Mouse (Mus musculus) ES-Bruce4 (cell line): ENCODE data around the gene Zfp184. TPM values are rescaled to one million over a fixed set of nuclear protein-coding genes. Genes with fewer than 3 reads are reported as not detected.
A peak's percentile ranks its signal among the peaks of the same experiment; 100 is the strongest.

ENCODE experiments used
- H3K27ac ChIP-seq: 2 replicates; pipeline ENCODE4 v1.5.1; 2012; ENCODE audit warnings: low read length, inconsistent platforms; ENCODE audit not compliant: insufficient read depth
- H3K27me3 ChIP-seq: 2 replicates; pipeline ENCODE4 v1.6.1; 2012; ENCODE audit warnings: mild to moderate bottlenecking, low read length, inconsistent platforms; ENCODE audit not compliant: control insufficient read depth, poor library complexity, insufficient read depth, severe bottlenecking
- H3K36me3 ChIP-seq: 2 replicates; pipeline ENCODE4 v1.6.1; 2012; ENCODE audit warnings: inconsistent platforms, mild to moderate bottlenecking, low read length, moderate library complexity; ENCODE audit not compliant: control insufficient read depth, poor library complexity, insufficient read depth, severe bottlenecking
- H3K4me1 ChIP-seq: one replicate; pipeline ENCODE4 v1.8.1; 2011; ENCODE audit warnings: low read length; ENCODE audit not compliant: control insufficient read depth, insufficient read depth
- H3K4me3 ChIP-seq: 2 replicates; pipeline ENCODE4 v1.5.1; 2011; ENCODE audit warnings: low read depth, mild to moderate bottlenecking, low read length
- H3K9ac ChIP-seq: 2 replicates; pipeline ENCODE4 v1.6.1; 2012; ENCODE audit warnings: low read depth, mild to moderate bottlenecking, inconsistent platforms; ENCODE audit not compliant: poor library complexity, severe bottlenecking
- H3K9me3 ChIP-seq: replicated peaks from 2 replicates; pipeline ENCODE4 v1.6.1; 2012; ENCODE audit warnings: mild to moderate bottlenecking, low read length, inconsistent platforms; ENCODE audit not compliant: control insufficient read depth, poor library complexity, insufficient read depth, severe bottlenecking
- CTCF ChIP-seq: IDR thresholded peaks from one replicate; pipeline ENCODE4 v1.8.1; 2011; ENCODE audit warnings: low read depth, low read length
- EP300 ChIP-seq: IDR thresholded peaks from 2 replicates; pipeline ENCODE4 v1.6.1; 2011; ENCODE audit warnings: low read depth, low read length; ENCODE audit not compliant: insufficient read depth
- POLR2A ChIP-seq: IDR thresholded peaks from one replicate; pipeline ENCODE4 v1.8.1; 2011; ENCODE audit warnings: low read length; ENCODE audit not compliant: insufficient read depth
- polyA plus RNA-seq: library from polyadenylated mRNA; stranded (reverse); fragments of >200 nt; gene quantifications from 2 replicates; pipeline ENCODE4 v1.2.4, GENCODE M21; 2011; ENCODE audit warnings: low read depth; ENCODE audit not compliant: missing spikeins, insufficient read depth, insufficient read length

The Zfp184 gene
- polyA plus RNA-seq, 1 experiment, result 11.5 TPM

DNA sequence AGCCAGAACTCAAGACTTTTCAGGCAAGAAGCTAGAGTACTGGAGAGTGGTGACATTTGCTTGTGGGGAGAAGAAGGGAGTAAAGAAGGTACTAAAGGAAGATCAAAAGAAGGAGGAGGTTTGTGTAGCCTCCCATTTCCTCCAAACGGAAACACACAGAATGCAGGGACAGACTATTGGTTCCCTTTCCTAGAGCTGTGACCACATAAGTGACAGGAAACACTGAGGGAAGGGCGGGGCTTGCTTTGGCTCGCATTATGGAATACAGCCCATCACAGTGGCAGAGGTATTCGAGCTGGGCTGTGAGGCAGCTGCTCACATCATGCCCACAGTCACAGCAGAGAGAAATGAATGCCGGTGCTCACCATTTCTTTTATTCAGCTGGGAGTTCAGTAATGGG lies 56.9 kb downstream of the Zfp184 start:
- Histone ChIP-seq H3K9ac (no peak overlapping the region), H3K4me1 (no peaks in the 10 kb centered on the region), H3K36me3 (no peaks in the 10 kb centered on the region), H3K27ac (no peak overlapping the region), H3K9me3 (no peaks in the 10 kb centered on the region), H3K27me3 (peaks cover 11% of the 10 kb centered on the region), H3K4me3 (no peak overlapping the region)
- no peak for TF ChIP-seq EP300
- TF ChIP-seq CTCF, result no peak
- no peak for TF ChIP-seq POLR2A

GRCm38 (mm10) chr13:22005605-22006333 lies 60.9 kb downstream of the Zfp184 start:
- Histone ChIP-seq H3K27ac (no peak overlapping the region), H3K4me1 (no peaks in the 10 kb centered on the region), H3K36me3 (no peaks in the 10 kb centered on the region), H3K9me3 (no peaks in the 10 kb centered on the region), H3K4me3 (peak overlapping the region; percentile 94), H3K9ac (peak overlapping the region; percentile 69), H3K27me3 (0 out of 2 replicates have a peak, but pooled peaks cover 2% of the 10 kb centered on the region)
- no peak for TF ChIP-seq EP300
- no peak for TF ChIP-seq POLR2A
- TF ChIP-seq CTCF, result no peak

- no peaks in the 10 kb centered on the region for H3K4me1 ChIP-seq
- H3K27ac ChIP-seq, result no peak overlapping the region
- H3K36me3 ChIP-seq, result no peaks in the 10 kb centered on the region
- H3K9ac ChIP-seq, result peak overlapping the region; percentile 69
- peak overlapping the region; percentile 94 for H3K4me3 ChIP-seq
- no peaks in the 10 kb centered on the region for H3K9me3 ChIP-seq
- no peak for TF ChIP-seq EP300
- TF ChIP-seq POLR2A, result peak; percentile 48
- no peak for TF ChIP-seq CTCF
- H3K27me3 ChIP-seq, result peaks cover 5% of the 10 kb centered on the region; the same call in 1 of the 2 replicates
These were observed 61.6 kb downstream of the Zfp184 start for GRCm38 (mm10) chr13:22006334-22007120.

GRCm38 (mm10) chr13:22007121-22007510 lies 62.2 kb downstream of the Zfp184 start:
- H3K4me1 ChIP-seq, result no peaks in the 10 kb centered on the region
- TF ChIP-seq POLR2A, result no peak
- no peak for TF ChIP-seq EP300
- no peak for TF ChIP-seq CTCF
- no peaks in the 10 kb centered on the region for H3K9me3 ChIP-seq
- no peak overlapping the region for H3K27ac ChIP-seq
- H3K9ac ChIP-seq, result peak overlapping the region; percentile 69
- peak overlapping the region; percentile 94 for H3K4me3 ChIP-seq
- no peaks in the 10 kb centered on the region for H3K36me3 ChIP-seq
- peaks cover 5% of the 10 kb centered on the region; the same call in 1 of the 2 replicates for H3K27me3 ChIP-seq

GRCm38 (mm10) chr13:22007872-22008271 lies 63.0 kb downstream of the Zfp184 start:
- Histone ChIP-seq H3K36me3 (no peaks in the 10 kb centered on the region), H3K9me3 (no peaks in the 10 kb centered on the region)
- TF ChIP-seq EP300 (no peak), CTCF (no peak), POLR2A (no peak)

GRCm38 (mm10) chr13:22008707-22009106 lies 63.8 kb downstream of the Zfp184 start:
- Histone ChIP-seq H3K27me3 (peaks cover 5% of the 10 kb centered on the region; the same call in 1 of the 2 replicates), H3K4me3 (no peak overlapping the region), H3K4me1 (no peaks in the 10 kb centered on the region), H3K36me3 (no peaks in the 10 kb centered on the region), H3K27ac (no peak overlapping the region), H3K9ac (no peak overlapping the region), H3K9me3 (no peaks in the 10 kb centered on the region)
- no peak for TF ChIP-seq POLR2A
- no peak for TF ChIP-seq EP300
- TF ChIP-seq CTCF, result no peak

More at GRCm38 (mm10) chr13:22007872-22008271, 63.0 kb downstream of the Zfp184 start:
- Histone ChIP-seq H3K9ac (no peak overlapping the region), H3K27ac (no peak overlapping the region), H3K4me1 (no peaks in the 10 kb centered on the region), H3K27me3 (peaks cover 5% of the 10 kb centered on the region; the same call in 1 of the 2 replicates), H3K4me3 (no peak overlapping the region)
